Mouse (Mus musculus) layer of hippocampus, postnatal 10 days (tissue): ENCODE data around the gene Myo5a. TPM values are rescaled to one million over a fixed set of nuclear protein-coding genes. Genes with fewer than 3 reads are reported as not detected.

Source experiments
- total RNA-seq, 2 experiments: library from RNA; stranded (reverse); gene quantifications; 2 replicates each; pipeline ENCODE4 v1.2.3; 2021

Myo5a gene
- total RNA-seq, 2 experiments from 2014 or later = 200 to 212 TPM

Other genes starting within 250 kb of the Myo5a start
- under 1 TPM; 0.14 to 0.16 TPM for gene Onecut1, start 209.1 kb upstream of the Myo5a start, total RNA-seq
- 10 to 100 TPM; 34.2 to 37.9 TPM for gene Fam214a, start 118.1 kb upstream of the Myo5a start, total RNA-seq
- 100 to 1,000 TPM; 188 to 198 TPM for gene Arpp19, start 33.4 kb upstream of the Myo5a start, total RNA-seq
- gene Myo5c, start 161.0 kb downstream of the Myo5a start, total RNA-seq = under 1 TPM; 0.29 to 0.80 TPM
- gene Gnb5, start 235.3 kb downstream of the Myo5a start, total RNA-seq = 100 to 1,000 TPM; 105 to 110 TPM